Mouse (Mus musculus) E14TG2a.4 (cell line): ENCODE measurements around the gene Rmnd5b.

Experiments used
- CTCF ChIP-seq: conservative IDR thresholded peaks from 2 replicates; pipeline ENCODE4 v1.5.1; 2014; ENCODE audit warnings: low read length
- NANOG ChIP-seq: IDR thresholded peaks from 2 replicates; pipeline ENCODE4 v1.6.1; 2014; ENCODE audit warnings: borderline replicate concordance, low read length, mixed read lengths
- POU5F1 ChIP-seq: IDR thresholded peaks from 2 replicates; pipeline ENCODE4 v1.6.1; 2014; ENCODE audit warnings: low read length, borderline replicate concordance

- TF ChIP-seq CTCF (no peak), NANOG (no peak), POU5F1 (no peak)
These were observed 13.6 kb upstream of the Rmnd5b start for GRCm38 (mm10) chr11:51649111-51649888.
